Mouse (Mus musculus): Measurements from ENCODE around the gene Tgtp2. TPM values are rescaled to one million over a fixed set of nuclear protein-coding genes. Genes with fewer than 3 reads are reported as not detected.
"Not testable (repeated sequence)": the region's sequence is repeated elsewhere in the genome, so short reads cannot be mapped to it uniquely, and the experiment has no call there.

Tgtp2 gene
- polyA plus RNA-seq, 1 experiment from 2014 or later = not detected

- no peak overlapping the region for H3K9ac ChIP-seq (replicated peaks; ENCODE audit: low read length)
- DNase-seq (ENCODE audit: low spot score) (no peak), ATAC-seq (replicated peaks; ENCODE audit: insufficient number of reproducible peaks, low FRiP score, low TSS enrichment, low read depth) (no peak)
- no peaks in the 10 kb centered on the region for H3K4me1 ChIP-seq (ENCODE audit: control insufficient read depth, insufficient read depth, low read length)
- H3K9me3 ChIP-seq (replicated peaks; ENCODE audit: control insufficient read depth, low read length) = no peaks in the 10 kb centered on the region
- WGBS = 87% methylated on average over 1 of the region's 1 CpGs
- no peaks in the 10 kb centered on the region; the same call in 1 of the 2 replicates for H3K27me3 ChIP-seq (ENCODE audit: control insufficient read depth, insufficient read depth, low read length)
- H3K4me3 ChIP-seq (ENCODE audit: low read depth, low read length) = no peak overlapping the region
- H3K4me2 ChIP-seq (ENCODE audit: low read depth, low read length) = no peak overlapping the region
- no peak overlapping the region for H3K27ac ChIP-seq (replicated peaks; ENCODE audit: low read depth, low read length)
- no peaks in the 10 kb centered on the region for H3K36me3 ChIP-seq (replicated peaks; ENCODE audit: control insufficient read depth, insufficient read depth, low read depth, low read length)
These were observed 19.1 kb upstream of the Tgtp2 start for GRCm38 (mm10) chr11:49083146-49083545.

- Histone ChIP-seq H3K36me3 (replicated peaks; ENCODE audit: control insufficient read depth, insufficient read depth, low read depth, low read length) (no peaks in the 10 kb centered on the region), H3K4me3 (ENCODE audit: low read depth, low read length) (no peak overlapping the region), H3K9me3 (replicated peaks; ENCODE audit: control insufficient read depth, low read length) (no peaks in the 10 kb centered on the region), H3K4me1 (ENCODE audit: control insufficient read depth, insufficient read depth, low read length) (no peaks in the 10 kb centered on the region), H3K27ac (replicated peaks; ENCODE audit: low read depth, low read length) (no peak overlapping the region), H3K9ac (replicated peaks; ENCODE audit: low read length) (no peak overlapping the region), H3K4me2 (ENCODE audit: low read depth, low read length) (no peak overlapping the region), H3K27me3 (ENCODE audit: control insufficient read depth, insufficient read depth, low read length) (no peaks in the 10 kb centered on the region; the same call in 1 of the 2 replicates)
- DNase-seq (ENCODE audit: low spot score) (no peak), ATAC-seq (replicated peaks; ENCODE audit: insufficient number of reproducible peaks, low FRiP score, low TSS enrichment, low read depth) (no peak)
- 82% methylated on average over 3 of the region's 3 CpGs for WGBS
These were observed 17.9 kb upstream of the Tgtp2 start for GRCm38 (mm10) chr11:49081886-49082285.

- WGBS = 76% methylated on average over 4 of the region's 4 CpGs
- H3K27me3 ChIP-seq (ENCODE audit: control insufficient read depth, insufficient read depth, low read length) = no peaks in the 10 kb centered on the region; the same call in 1 of the 2 replicates
- no peak overlapping the region for H3K9ac ChIP-seq (replicated peaks; ENCODE audit: low read length)
- H3K36me3 ChIP-seq (replicated peaks; ENCODE audit: control insufficient read depth, insufficient read depth, low read depth, low read length) = no peaks in the 10 kb centered on the region
- H3K9me3 ChIP-seq (replicated peaks; ENCODE audit: control insufficient read depth, low read length) = no peaks in the 10 kb centered on the region
- no peaks in the 10 kb centered on the region for H3K4me1 ChIP-seq (ENCODE audit: control insufficient read depth, insufficient read depth, low read length)
- no peak overlapping the region for H3K4me3 ChIP-seq (ENCODE audit: low read depth, low read length)
- no peak overlapping the region for H3K4me2 ChIP-seq (ENCODE audit: low read depth, low read length)
- ATAC-seq (replicated peaks; ENCODE audit: insufficient number of reproducible peaks, low FRiP score, low TSS enrichment, low read depth) (no peak), DNase-seq (ENCODE audit: low spot score) (no peak)
- no peak overlapping the region for H3K27ac ChIP-seq (replicated peaks; ENCODE audit: low read depth, low read length)
These were observed 17.4 kb upstream of the Tgtp2 start for GRCm38 (mm10) chr11:49081356-49081755.

- WGBS = 82% methylated on average over 1 of the region's 1 CpGs
- ATAC-seq (replicated peaks; ENCODE audit: insufficient number of reproducible peaks, low FRiP score, low TSS enrichment, low read depth) = no peak
- Histone ChIP-seq H3K9me3 (replicated peaks; ENCODE audit: control insufficient read depth, low read length) (no peaks in the 10 kb centered on the region), H3K4me1 (ENCODE audit: control insufficient read depth, insufficient read depth, low read length) (no peaks in the 10 kb centered on the region), H3K4me3 (ENCODE audit: low read depth, low read length) (no peak overlapping the region), H3K27me3 (ENCODE audit: control insufficient read depth, insufficient read depth, low read length) (no peaks in the 10 kb centered on the region; the same call in 1 of the 2 replicates), H3K4me2 (ENCODE audit: low read depth, low read length) (no peak overlapping the region), H3K36me3 (replicated peaks; ENCODE audit: control insufficient read depth, insufficient read depth, low read depth, low read length) (no peaks in the 10 kb centered on the region), H3K27ac (replicated peaks; ENCODE audit: low read depth, low read length) (no peak overlapping the region), H3K9ac (replicated peaks; ENCODE audit: low read length) (no peak overlapping the region)
- DNase-seq (ENCODE audit: low spot score) = no peak
These were observed 16.6 kb upstream of the Tgtp2 start for GRCm38 (mm10) chr11:49080636-49081035.

GRCm38 (mm10) chr11:49078719-49079118 is 14.7 kb upstream of the Tgtp2 start:
- Histone ChIP-seq H3K27ac (replicated peaks; ENCODE audit: low read depth, low read length) (no peak overlapping the region), H3K36me3 (replicated peaks; ENCODE audit: control insufficient read depth, insufficient read depth, low read depth, low read length) (no peaks in the 10 kb centered on the region), H3K4me2 (ENCODE audit: low read depth, low read length) (no peak overlapping the region), H3K4me3 (ENCODE audit: low read depth, low read length) (no peak overlapping the region), H3K4me1 (ENCODE audit: control insufficient read depth, insufficient read depth, low read length) (no peaks in the 10 kb centered on the region), H3K9me3 (replicated peaks; ENCODE audit: control insufficient read depth, low read length) (no peaks in the 10 kb centered on the region), H3K27me3 (ENCODE audit: control insufficient read depth, insufficient read depth, low read length) (no peaks in the 10 kb centered on the region; the same call in 1 of the 2 replicates), H3K9ac (replicated peaks; ENCODE audit: low read length) (no peak overlapping the region)
- WGBS = 90% methylated on average over 3 of the region's 3 CpGs
- DNase-seq (ENCODE audit: low spot score) = no peak
- ATAC-seq (replicated peaks; ENCODE audit: insufficient number of reproducible peaks, low FRiP score, low TSS enrichment, low read depth) = no peak

- ATAC-seq (replicated peaks; ENCODE audit: insufficient number of reproducible peaks, low FRiP score, low TSS enrichment, low read depth) (no peak), DNase-seq (ENCODE audit: low spot score) (no peak)
- Histone ChIP-seq H3K36me3 (replicated peaks; ENCODE audit: control insufficient read depth, insufficient read depth, low read depth, low read length) (no peaks in the 10 kb centered on the region), H3K4me3 (ENCODE audit: low read depth, low read length) (no peak overlapping the region), H3K4me1 (ENCODE audit: control insufficient read depth, insufficient read depth, low read length) (no peaks in the 10 kb centered on the region), H3K27ac (replicated peaks; ENCODE audit: low read depth, low read length) (no peak overlapping the region), H3K4me2 (ENCODE audit: low read depth, low read length) (no peak overlapping the region), H3K9ac (replicated peaks; ENCODE audit: low read length) (no peak overlapping the region), H3K27me3 (ENCODE audit: control insufficient read depth, insufficient read depth, low read length) (no peaks in the 10 kb centered on the region; the same call in 1 of the 2 replicates), H3K9me3 (replicated peaks; ENCODE audit: control insufficient read depth, low read length) (no peaks in the 10 kb centered on the region)
- 87% methylated on average over 1 of the region's 1 CpGs for WGBS
These were observed 13.0 kb upstream of the Tgtp2 start for GRCm38 (mm10) chr11:49077012-49077411.

- not testable (repeated sequence) for H3K27me3 ChIP-seq (ENCODE audit: control insufficient read depth, insufficient read depth, low read length); DNase-seq (ENCODE audit: low spot score); H3K9me3 ChIP-seq (replicated peaks; ENCODE audit: control insufficient read depth, low read length); H3K4me2 ChIP-seq (ENCODE audit: low read depth, low read length); H3K4me3 ChIP-seq (ENCODE audit: low read depth, low read length); H3K9ac ChIP-seq (replicated peaks; ENCODE audit: low read length); H3K36me3 ChIP-seq (replicated peaks; ENCODE audit: control insufficient read depth, insufficient read depth, low read depth, low read length); ATAC-seq (replicated peaks; ENCODE audit: insufficient number of reproducible peaks, low FRiP score, low TSS enrichment, low read depth); H3K27ac ChIP-seq (replicated peaks; ENCODE audit: low read depth, low read length); H3K4me1 ChIP-seq (ENCODE audit: control insufficient read depth, insufficient read depth, low read length)
- 59% methylated on average over 6 of the region's 6 CpGs for WGBS
These were observed 12.2 kb upstream of the Tgtp2 start, which contains the start of gene Ifi47 for GRCm38 (mm10) chr11:49076001-49076757. TSS of gene Ifi47 (plus strand) at chr11:49076587.

- Histone ChIP-seq H3K9ac (replicated peaks; ENCODE audit: low read length) (no peak overlapping the region), H3K4me1 (ENCODE audit: control insufficient read depth, insufficient read depth, low read length) (no peaks in the 10 kb centered on the region), H3K36me3 (replicated peaks; ENCODE audit: control insufficient read depth, insufficient read depth, low read depth, low read length) (no peaks in the 10 kb centered on the region), H3K9me3 (replicated peaks; ENCODE audit: control insufficient read depth, low read length) (no peaks in the 10 kb centered on the region), H3K4me2 (ENCODE audit: low read depth, low read length) (no peak overlapping the region), H3K27ac (replicated peaks; ENCODE audit: low read depth, low read length) (no peak overlapping the region), H3K27me3 (ENCODE audit: control insufficient read depth, insufficient read depth, low read length) (no peaks in the 10 kb centered on the region), H3K4me3 (ENCODE audit: low read depth, low read length) (no peak overlapping the region)
- WGBS = 88% methylated on average over 1 of the region's 1 CpGs
- ATAC-seq (replicated peaks; ENCODE audit: insufficient number of reproducible peaks, low FRiP score, low TSS enrichment, low read depth) (no peak), DNase-seq (ENCODE audit: low spot score) (no peak)
These were observed 4.4 kb upstream of the Tgtp2 start for GRCm38 (mm10) chr11:49068358-49068757.
